Mouse (Mus musculus): ENCODE results near the gene Pkp2.

The Pkp2 gene

DNA sequence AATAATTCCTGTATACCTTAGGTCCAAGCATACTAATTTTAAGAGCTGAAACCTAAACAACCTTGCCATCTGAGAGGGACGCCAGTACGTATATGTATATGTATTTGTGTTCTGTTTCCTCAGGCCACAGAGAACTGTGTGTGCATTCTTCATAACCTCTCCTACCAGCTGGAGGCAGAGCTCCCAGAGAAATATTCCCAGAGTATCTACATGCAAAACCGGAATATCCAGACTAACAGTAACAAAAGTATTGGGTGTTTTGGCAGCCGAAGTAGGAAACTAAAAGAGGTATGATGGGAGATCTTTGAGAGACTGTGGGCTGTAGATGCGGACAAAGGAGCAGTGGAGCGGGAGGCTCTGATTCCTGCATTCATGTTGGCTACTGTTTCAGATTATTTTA, 48.4 kb downstream of the Pkp2 start:
- DNase-seq (ENCODE audit: low spot score): no peak

DNA sequence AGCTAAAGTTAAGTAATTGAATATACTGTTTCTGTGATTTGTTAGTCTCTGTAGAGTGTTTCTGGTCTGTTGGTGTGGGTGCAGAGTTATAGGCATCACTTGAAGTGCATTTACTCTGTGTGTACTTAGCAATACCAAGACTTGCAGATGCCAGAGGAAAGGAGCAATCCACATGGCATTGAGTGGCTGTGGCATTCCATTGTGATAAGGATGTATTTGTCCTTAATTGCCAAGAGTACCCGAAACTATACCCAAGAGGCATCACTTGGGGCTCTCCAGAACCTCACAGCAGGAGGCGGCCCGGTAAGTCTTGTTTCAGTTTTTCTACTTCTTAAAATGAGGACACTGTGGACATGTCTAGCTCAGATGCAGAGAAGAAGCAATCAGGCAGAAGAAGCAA, 49.3 kb downstream of the Pkp2 start:
- no peak for DNase-seq (ENCODE audit: low spot score)

DNA sequence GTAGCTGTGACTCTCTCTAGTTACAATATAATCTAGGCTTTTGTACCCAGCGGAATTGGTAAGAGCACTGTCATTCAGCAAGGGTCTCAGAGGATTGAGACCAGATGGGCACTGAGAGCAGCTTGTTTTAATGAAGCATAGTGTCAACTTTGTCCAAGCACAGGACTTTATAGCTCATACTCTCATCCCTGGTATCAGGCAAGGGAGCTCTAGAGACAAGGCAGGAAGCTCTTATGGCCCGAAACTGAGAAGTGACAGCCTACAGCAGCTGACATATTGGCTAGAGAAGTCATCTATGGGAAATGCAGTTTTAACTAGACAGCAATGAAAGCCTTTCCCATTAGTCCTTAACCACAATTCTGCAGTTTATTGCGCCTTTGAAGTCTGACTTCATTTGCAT, 59.9 kb downstream of the Pkp2 start:
- no peak for DNase-seq (ENCODE audit: low spot score)

DNA sequence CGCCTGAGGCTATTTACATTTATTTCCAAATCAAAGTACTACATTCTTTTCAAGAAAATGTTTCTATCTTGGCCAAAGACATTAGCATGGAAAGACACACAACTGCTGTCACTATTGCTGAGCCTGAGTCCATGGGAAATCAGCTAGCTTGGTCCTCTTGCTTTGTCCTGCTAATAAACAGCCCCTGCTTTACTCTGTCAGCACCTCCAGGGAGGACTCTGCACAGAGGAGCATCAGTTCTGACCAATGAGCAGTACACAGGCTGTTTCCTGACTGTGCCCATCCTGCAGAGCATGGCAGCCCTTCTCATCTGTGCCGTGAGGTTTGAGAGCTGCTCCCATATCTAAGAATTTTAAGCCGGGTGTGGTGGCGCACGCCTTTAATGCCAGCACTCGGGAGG, 60.6 kb downstream of the Pkp2 start:
- no peak for DNase-seq (ENCODE audit: low spot score)

DNA sequence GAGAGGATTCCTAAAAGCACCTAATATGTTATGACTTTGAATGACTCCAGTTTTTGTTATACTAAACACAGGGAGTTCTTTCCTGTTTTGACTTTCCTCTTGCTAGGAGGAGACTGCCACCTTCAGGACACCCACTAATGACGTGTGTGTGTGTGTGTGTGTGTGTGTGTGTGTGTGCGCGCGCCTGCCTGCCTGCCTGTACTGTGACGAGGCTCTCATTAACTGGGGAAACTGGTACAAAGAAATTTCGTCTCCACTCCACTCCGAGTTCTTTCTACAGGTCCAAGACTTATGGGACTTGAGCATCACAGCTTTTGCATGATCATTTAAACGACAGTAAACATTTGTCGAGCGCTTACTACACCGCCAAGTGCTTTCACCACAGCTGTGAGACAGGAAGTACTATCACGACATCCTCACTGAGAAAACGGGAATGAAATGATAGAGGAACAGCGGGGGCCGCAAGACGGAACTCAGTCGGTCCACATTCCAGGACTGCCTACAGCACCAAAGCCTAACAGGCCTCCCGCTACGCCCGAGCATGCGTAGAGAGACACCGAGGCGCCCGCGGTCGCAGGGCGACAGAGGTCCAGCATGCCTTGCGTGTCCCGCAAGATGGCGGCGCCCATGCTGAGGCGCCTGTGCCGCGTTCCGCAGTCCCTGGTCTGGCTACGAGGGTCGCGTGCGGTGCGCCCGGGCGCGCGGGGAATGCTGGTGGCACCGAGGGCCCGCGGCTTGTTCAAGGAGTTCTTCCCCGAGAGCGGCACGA, 89.4 kb downstream of the Pkp2 start, which contains the start of gene Yars2:
Gene Yars2 (plus strand): TSS at position 597 of the 769 bp plus-strand sequence.
- DNase-seq (ENCODE audit: low spot score): peak; percentile 96

DNA sequence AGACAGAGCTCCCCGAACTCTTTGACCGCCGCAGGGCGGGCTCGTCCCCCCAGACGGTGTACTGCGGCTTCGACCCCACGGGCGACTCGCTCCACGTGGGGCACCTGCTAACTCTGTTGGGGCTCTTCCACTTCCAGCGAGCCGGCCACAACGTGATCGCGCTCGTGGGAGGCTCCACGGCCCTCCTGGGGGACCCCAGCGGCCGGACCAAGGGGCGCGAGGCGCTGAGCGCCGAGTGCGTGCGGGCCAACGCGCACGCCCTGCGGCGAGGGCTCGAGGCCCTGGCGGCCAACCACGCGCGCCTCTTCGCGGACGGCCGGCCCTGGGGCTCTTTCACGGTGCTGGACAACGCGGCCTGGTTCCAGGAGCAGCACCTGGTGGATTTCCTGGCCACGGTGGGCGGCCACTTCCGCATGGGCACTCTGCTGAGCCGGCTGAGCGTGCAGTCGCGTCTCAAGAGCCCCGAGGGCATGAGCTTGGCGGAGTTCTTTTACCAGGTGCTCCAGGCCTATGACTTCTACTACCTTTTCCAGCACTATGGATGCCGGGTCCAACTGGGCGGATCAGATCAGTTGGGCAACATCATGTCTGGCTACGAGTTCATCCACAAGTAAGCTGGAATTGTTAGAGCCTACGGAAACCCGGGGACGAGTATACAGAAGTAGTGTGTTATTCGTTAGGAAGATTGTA, 90.2 kb downstream of the Pkp2 start:
- DNase-seq (ENCODE audit: low spot score): peak; percentile 70

DNA sequence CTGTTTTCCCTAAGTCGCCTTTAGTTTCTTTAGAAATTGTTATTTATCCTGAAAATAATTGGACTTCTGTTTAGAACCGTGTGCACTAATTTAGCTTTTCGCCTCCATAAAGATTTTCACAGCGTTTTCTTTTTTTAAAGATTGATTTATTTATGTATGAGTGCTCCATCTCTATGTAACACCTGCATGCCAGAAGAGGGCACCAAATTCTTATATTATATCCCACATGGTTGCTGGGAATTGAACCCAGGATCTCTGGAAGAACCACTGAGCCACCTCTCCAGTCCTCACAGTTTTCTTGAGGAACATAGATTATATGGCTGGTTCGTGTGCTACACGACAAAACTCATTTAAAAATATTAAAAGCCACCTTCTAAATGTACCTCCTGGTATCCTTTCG, 90.8 kb downstream of the Pkp2 start:
- DNase-seq (ENCODE audit: low spot score): peak; percentile 47

DNA sequence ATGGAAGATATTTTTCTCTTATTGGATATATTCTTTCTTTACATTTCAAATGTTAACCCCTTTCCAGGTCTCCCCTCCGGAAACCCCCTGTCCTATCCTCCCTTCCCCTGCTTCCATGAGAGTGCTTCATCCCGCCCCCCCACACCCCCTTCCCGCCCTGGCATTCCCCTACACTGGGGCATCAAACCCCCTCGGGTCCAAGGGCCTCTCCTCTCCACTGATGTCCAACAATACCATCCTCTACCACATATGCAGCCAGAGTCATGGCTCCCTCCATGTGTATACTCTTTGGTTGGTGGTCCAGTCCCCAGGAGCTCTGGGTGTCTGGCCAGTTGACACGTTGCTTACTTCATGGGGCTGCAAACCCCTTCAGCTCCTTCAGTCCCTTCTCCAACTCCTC, 98.2 kb downstream of the Pkp2 start:
- DNase-seq (ENCODE audit: low spot score): no peak
